Mouse (Mus musculus): ENCODE measurements around the gene Cenpb. TPM values are rescaled to one million over a fixed set of nuclear protein-coding genes. Genes with fewer than 3 reads are reported as not detected.

Gene Cenpb
- total and polyA plus RNA-seq, 2 experiments from 2014 or later, result 7.8 to 62.9 TPM

DNA sequence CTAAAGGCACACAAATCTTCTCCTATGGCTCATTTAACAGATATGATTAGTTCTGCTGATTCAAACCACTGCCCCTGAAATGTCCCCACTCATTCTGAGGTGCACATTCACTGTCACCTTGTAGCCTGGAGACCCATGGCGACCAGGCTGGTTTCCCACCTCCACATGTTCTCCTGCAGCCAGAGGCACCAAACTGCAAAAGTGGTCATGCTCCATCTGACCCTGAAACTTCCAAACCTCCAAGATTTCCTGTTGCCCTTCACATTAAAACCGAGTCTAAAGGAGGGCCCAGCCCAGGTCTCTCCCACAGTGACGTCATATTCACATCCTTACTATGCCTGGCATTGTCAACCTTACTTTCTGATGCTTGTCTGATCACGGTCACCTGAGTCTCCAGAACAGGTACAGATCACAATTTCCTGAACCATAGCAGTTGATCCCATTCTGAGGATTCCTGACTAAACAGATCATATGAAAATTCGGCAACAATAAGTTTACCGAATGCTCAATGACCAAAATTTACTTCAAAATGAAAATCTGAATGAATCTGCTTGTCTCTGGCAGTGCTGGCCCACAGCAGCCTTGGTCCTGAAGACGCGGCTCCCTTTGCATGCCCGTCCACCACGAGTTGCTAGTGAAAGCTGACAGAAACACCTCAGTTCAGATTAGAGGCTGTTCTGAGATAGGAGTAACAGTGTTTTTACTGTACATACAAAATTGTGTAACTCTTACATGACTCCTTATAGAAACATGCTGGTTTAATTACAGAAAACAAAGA is 47.6 kb downstream of the Cenpb start:
- no peak overlapping the region for H3K4me2 ChIP-seq (ENCODE audit: low read depth, low read length)
- H3K27me3 ChIP-seq (ENCODE audit: control insufficient read depth, insufficient read depth, low read length), result 0 out of 2 replicates have a peak, but pooled peaks cover 5% of the 10 kb centered on the region
- no peak overlapping the region for H3K4me3 ChIP-seq (ENCODE audit: low read depth, low read length)
- no peak overlapping the region for H3K9ac ChIP-seq (replicated peaks; ENCODE audit: low read depth, low read length)
- no peak for DNase-seq (ENCODE audit: low spot score)
- H3K4me1 ChIP-seq (ENCODE audit: control insufficient read depth, insufficient read depth), result peaks cover 15% of the 10 kb centered on the region
- ATAC-seq (ENCODE audit: insufficient read depth, low read depth), result no peak
- WGBS, result 62% methylated on average over 10 of the region's 10 CpGs
- H3K9me3 ChIP-seq (replicated peaks; ENCODE audit: control insufficient read depth, low read length), result no peaks in the 10 kb centered on the region
- H3K36me3 ChIP-seq (replicated peaks; ENCODE audit: control insufficient read depth, insufficient read depth, low read length), result no peaks in the 10 kb centered on the region
- no peak for TF ChIP-seq CTCF (IDR thresholded peaks at IDR 0.05; ENCODE audit: low read depth)
- no peak for TF ChIP-seq EP300 (IDR thresholded peaks at IDR 0.05; ENCODE audit: low read depth)
- no peak overlapping the region; the same call in 1 of the 2 replicates for H3K27ac ChIP-seq (ENCODE audit: low read depth)

- no peak overlapping the region for H3K9ac ChIP-seq (replicated peaks; ENCODE audit: low read depth, low read length)
- H3K4me3 ChIP-seq (ENCODE audit: low read depth, low read length), result no peak overlapping the region
- H3K27me3 ChIP-seq (ENCODE audit: control insufficient read depth, insufficient read depth, low read length), result 0 out of 2 replicates have a peak, but pooled peaks cover 5% of the 10 kb centered on the region
- no peak for DNase-seq (ENCODE audit: low spot score)
- peaks cover 13% of the 10 kb centered on the region for H3K4me1 ChIP-seq (ENCODE audit: control insufficient read depth, insufficient read depth)
- no peak for ATAC-seq (ENCODE audit: insufficient read depth, low read depth)
- TF ChIP-seq CTCF (IDR thresholded peaks at IDR 0.05; ENCODE audit: low read depth) (no peak), EP300 (IDR thresholded peaks at IDR 0.05; ENCODE audit: low read depth) (no peak)
- H3K36me3 ChIP-seq (replicated peaks; ENCODE audit: control insufficient read depth, insufficient read depth, low read length), result no peaks in the 10 kb centered on the region
- 92% methylated on average over 2 of the region's 2 CpGs for WGBS
- H3K27ac ChIP-seq (ENCODE audit: low read depth), result no peak overlapping the region
- H3K9me3 ChIP-seq (replicated peaks; ENCODE audit: control insufficient read depth, low read length), result no peaks in the 10 kb centered on the region
- H3K4me2 ChIP-seq (ENCODE audit: low read depth, low read length), result no peak overlapping the region
Measured at GRCm38 (mm10) chr2:131130849-131131248, 49.0 kb downstream of the Cenpb start.

DNA sequence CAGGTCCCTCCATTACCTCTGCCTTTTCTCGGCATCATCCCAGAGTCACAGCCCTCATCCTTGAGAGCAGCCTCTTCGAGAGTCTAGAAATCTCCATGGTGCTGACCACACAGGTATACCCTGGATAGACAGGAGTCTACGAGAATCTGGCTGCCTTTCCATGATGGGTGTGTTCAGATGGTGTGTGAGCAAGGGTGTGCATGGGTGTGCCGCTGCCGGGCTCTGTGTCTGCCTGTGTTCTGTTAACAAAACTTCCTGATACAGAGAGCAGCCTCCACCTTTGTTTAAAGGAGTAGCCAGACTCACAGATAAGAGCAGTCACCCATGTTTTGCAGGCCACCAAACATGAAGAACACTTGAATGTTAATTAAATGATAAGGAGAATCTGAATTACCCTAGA is 50.0 kb downstream of the Cenpb start:
- no peaks in the 10 kb centered on the region for H3K9me3 ChIP-seq (replicated peaks; ENCODE audit: control insufficient read depth, low read length)
- H3K9ac ChIP-seq (replicated peaks; ENCODE audit: low read depth, low read length), result no peak overlapping the region
- H3K36me3 ChIP-seq (replicated peaks; ENCODE audit: control insufficient read depth, insufficient read depth, low read length), result no peaks in the 10 kb centered on the region
- peak overlapping the region; percentile 49 for H3K27ac ChIP-seq (ENCODE audit: low read depth)
- no peak overlapping the region for H3K4me3 ChIP-seq (ENCODE audit: low read depth, low read length)
- no peak for DNase-seq (ENCODE audit: low spot score)
- H3K27me3 ChIP-seq (ENCODE audit: control insufficient read depth, insufficient read depth, low read length), result 0 out of 2 replicates have a peak, but pooled peaks cover 5% of the 10 kb centered on the region
- ATAC-seq (ENCODE audit: insufficient read depth, low read depth), result no peak
- TF ChIP-seq CTCF (IDR thresholded peaks at IDR 0.05; ENCODE audit: low read depth) (no peak), EP300 (IDR thresholded peaks at IDR 0.05; ENCODE audit: low read depth) (no peak)
- H3K4me2 ChIP-seq (ENCODE audit: low read depth, low read length), result peak overlapping the region; percentile 69
- peaks cover 8% of the 10 kb centered on the region; the same call in 1 of the 2 replicates for H3K4me1 ChIP-seq (ENCODE audit: control insufficient read depth, insufficient read depth)
- WGBS, result 53% methylated on average over 5 of the region's 5 CpGs

- DNase-seq (ENCODE audit: low spot score) (no peak), ATAC-seq (ENCODE audit: insufficient read depth, low read depth) (no peak)
- Histone ChIP-seq H3K4me1 (ENCODE audit: control insufficient read depth, insufficient read depth) (peaks cover 5% of the 10 kb centered on the region; the same call in 1 of the 2 replicates), H3K36me3 (replicated peaks; ENCODE audit: control insufficient read depth, insufficient read depth, low read length) (no peaks in the 10 kb centered on the region), H3K27ac (ENCODE audit: low read depth) (peak overlapping the region; percentile 75), H3K9me3 (replicated peaks; ENCODE audit: control insufficient read depth, low read length) (no peaks in the 10 kb centered on the region), H3K9ac (replicated peaks; ENCODE audit: low read depth, low read length) (peak overlapping the region; percentile 76; the same call in 1 of the 2 replicates), H3K4me3 (ENCODE audit: low read depth, low read length) (peak overlapping the region; percentile 60), H3K27me3 (ENCODE audit: control insufficient read depth, insufficient read depth, low read length) (0 out of 2 replicates have a peak, but pooled peaks cover 5% of the 10 kb centered on the region), H3K4me2 (ENCODE audit: low read depth, low read length) (peak overlapping the region; percentile 69)
- TF ChIP-seq CTCF (IDR thresholded peaks at IDR 0.05; ENCODE audit: low read depth) (no peak), EP300 (IDR thresholded peaks at IDR 0.05; ENCODE audit: low read depth) (no peak)
- 60% methylated on average over 3 of the region's 3 CpGs for WGBS
Measured at GRCm38 (mm10) chr2:131128636-131129157, 51.2 kb downstream of the Cenpb start.

DNA sequence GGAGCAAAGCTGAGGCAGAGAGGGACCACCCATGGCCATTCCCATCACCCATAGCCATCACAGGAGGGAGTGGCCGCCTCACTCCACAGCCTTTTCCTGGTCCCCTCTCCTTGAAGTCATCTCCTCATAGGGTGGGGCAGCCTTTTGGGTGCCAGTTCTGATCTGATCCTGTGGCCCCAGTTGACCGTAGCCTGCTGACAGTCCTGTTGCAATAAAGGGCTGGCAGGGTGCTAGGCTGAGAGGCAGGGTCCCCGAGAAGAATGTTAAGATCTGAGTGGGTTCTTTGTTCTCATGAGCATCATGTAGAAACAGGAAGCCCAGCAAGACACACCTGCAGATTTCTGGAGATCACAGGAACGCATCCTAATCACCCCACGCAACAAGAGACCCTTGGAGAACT is 51.7 kb downstream of the Cenpb start:
- Histone ChIP-seq H3K4me2 (ENCODE audit: low read depth, low read length) (peak overlapping the region; percentile 69), H3K36me3 (replicated peaks; ENCODE audit: control insufficient read depth, insufficient read depth, low read length) (no peaks in the 10 kb centered on the region), H3K4me3 (ENCODE audit: low read depth, low read length) (peak overlapping the region; percentile 60), H3K4me1 (ENCODE audit: control insufficient read depth, insufficient read depth) (peaks cover 5% of the 10 kb centered on the region; the same call in 1 of the 2 replicates), H3K27me3 (ENCODE audit: control insufficient read depth, insufficient read depth, low read length) (0 out of 2 replicates have a peak, but pooled peaks cover 5% of the 10 kb centered on the region), H3K9ac (replicated peaks; ENCODE audit: low read depth, low read length) (peak overlapping the region; percentile 76; the same call in 1 of the 2 replicates), H3K9me3 (replicated peaks; ENCODE audit: control insufficient read depth, low read length) (no peaks in the 10 kb centered on the region), H3K27ac (ENCODE audit: low read depth) (peak overlapping the region; percentile 75)
- ATAC-seq (ENCODE audit: insufficient read depth, low read depth) (no peak), DNase-seq (ENCODE audit: low spot score) (no peak)
- TF ChIP-seq CTCF (IDR thresholded peaks at IDR 0.05; ENCODE audit: low read depth) (no peak), EP300 (IDR thresholded peaks at IDR 0.05; ENCODE audit: low read depth) (no peak)
- 61% methylated on average over 5 of the region's 5 CpGs for WGBS

Measured in heart, postnatal 0 days (tissue).